Mouse (Mus musculus) gastrocnemius, postnatal 36 days (tissue): ENCODE measurements around the gene Phf20. TPM values are rescaled to one million over a fixed set of nuclear protein-coding genes. Genes with fewer than 3 reads are reported as not detected.

Source experiments
- DNase-seq, 2 experiments: peaks; one replicate each; pipeline ENCODE4 v3.0.0; 2022
- intact Hi-C: fragments of 180-260 bp; cut with DNase I; formaldehyde crosslinking; loops from one replicate; pipeline ENCODE4 v1.15.1; 2025
- total RNA-seq, 2 experiments: library from RNA; stranded (reverse); gene quantifications; 2 replicates each; pipeline ENCODE4 v1.2.3; 2021

Phf20 gene
- total RNA-seq, 2 experiments from 2014 or later: 22.4 to 22.8 TPM

- intact Hi-C loops: no loop called here
- DNase-seq: no peak
These were observed 114.2 kb downstream of the Phf20 start for GRCm38 (mm10) chr2:156310455-156310854.

- intact Hi-C loops: no loop called here
- no peak for DNase-seq
These were observed 114.7 kb downstream of the Phf20 start for GRCm38 (mm10) chr2:156310945-156311344.

- intact Hi-C loops: no loop called here
- no peak for DNase-seq
These were observed 115.2 kb downstream of the Phf20 start for GRCm38 (mm10) chr2:156311441-156311840.

- intact Hi-C loops: no loop called here
- DNase-seq: peak; percentile 34 to 66
These were observed 115.6 kb downstream of the Phf20 start for GRCm38 (mm10) chr2:156311841-156312291.

- intact Hi-C loops: no loop called here
- DNase-seq: peak; percentile 64 to 76
These were observed 116.1 kb downstream of the Phf20 start, which contains the start of the genes Cnbd2 and Scand1 for GRCm38 (mm10) chr2:156312297-156312897. Gene Cnbd2, plus strand, starts transcription at chr2:156312299. Gene Scand1, minus strand, starts transcription at chr2:156312704.

- intact Hi-C loops: no loop called here
These were observed 116.9 kb downstream of the Phf20 start for GRCm38 (mm10) chr2:156313153-156313552.

GRCm38 (mm10) chr2:156314811-156315210, 118.5 kb downstream of the Phf20 start:
- DNase-seq: no peak
- intact Hi-C loops: no loop called here

More at GRCm38 (mm10) chr2:156313153-156313552, 116.9 kb downstream of the Phf20 start:
- DNase-seq: no peak

- intact Hi-C loops: no loop called here
- DNase-seq: no peak
These were observed 122.2 kb downstream of the Phf20 start for GRCm38 (mm10) chr2:156318491-156318890.

GRCm38 (mm10) chr2:156321538-156321937, 125.3 kb downstream of the Phf20 start:
- intact Hi-C loops: no loop called here
- no peak for DNase-seq

GRCm38 (mm10) chr2:156324116-156324588, 127.9 kb downstream of the Phf20 start:
- intact Hi-C loops: no loop called here
- DNase-seq: no peak

GRCm38 (mm10) chr2:156324681-156325080, 128.4 kb downstream of the Phf20 start:
- intact Hi-C loops: no loop called here
- peak in 1 of 2 experiments; percentile 22 for DNase-seq

- DNase-seq: no peak
- intact Hi-C loops: no loop called here
These were observed 134.4 kb downstream of the Phf20 start for GRCm38 (mm10) chr2:156330681-156331080.

GRCm38 (mm10) chr2:156331446-156331965, 135.2 kb downstream of the Phf20 start:
- no peak for DNase-seq
- intact Hi-C loops: no loop called here

GRCm38 (mm10) chr2:156340078-156340477, 143.8 kb downstream of the Phf20 start:
- no peak for DNase-seq
- intact Hi-C loops: loop anchor here (5.0 kb wide), 2 partner anchors 122 to 157 kb away; no protein-coding TSS in a partner anchor

- intact Hi-C loops: loop anchor here (5.0 kb wide), 2 partner anchors 117 to 152 kb away; no protein-coding TSS in a partner anchor
- peak in 1 of 2 experiments; percentile 12 for DNase-seq
These were observed 148.7 kb downstream of the Phf20 start for GRCm38 (mm10) chr2:156344775-156345532.

- intact Hi-C loops: no loop called here
- no peak for DNase-seq
These were observed 152.5 kb downstream of the Phf20 start for GRCm38 (mm10) chr2:156348812-156349211.

GRCm38 (mm10) chr2:156349286-156349848, 153.1 kb downstream of the Phf20 start:
- DNase-seq: no peak
- intact Hi-C loops: no loop called here

GRCm38 (mm10) chr2:156351243-156351642, 155.0 kb downstream of the Phf20 start:
- no peak for DNase-seq
- intact Hi-C loops: no loop called here

GRCm38 (mm10) chr2:156352413-156353165, 156.3 kb downstream of the Phf20 start:
- no peak for DNase-seq
- intact Hi-C loops: no loop called here

GRCm38 (mm10) chr2:156353265-156353692, 157.0 kb downstream of the Phf20 start:
- intact Hi-C loops: no loop called here
- DNase-seq: peak; percentile 15 to 35
